ENCODE assay signal across 8 mouse cellular contexts in the genomic region with DNA sequence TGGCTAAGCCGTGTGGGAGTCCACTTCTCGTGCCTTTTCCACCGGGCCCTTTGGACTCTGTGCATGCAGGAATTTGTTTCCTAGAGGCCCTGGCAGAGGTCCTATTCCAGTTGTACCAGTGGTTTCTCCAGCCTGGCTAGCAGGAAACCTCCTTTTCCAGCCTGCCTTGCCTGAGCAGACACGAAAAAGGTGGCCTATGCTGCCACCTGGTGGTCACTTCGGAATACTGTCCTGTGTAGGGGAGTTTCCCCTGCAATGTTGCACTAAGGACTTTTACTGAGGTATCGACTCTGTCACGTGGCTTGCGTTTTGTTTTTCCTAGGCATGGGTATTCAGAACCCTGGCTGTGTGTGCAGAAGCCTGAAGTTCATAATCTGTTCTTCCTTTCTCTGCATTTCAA. TPM values are rescaled to one million over a fixed set of nuclear protein-coding genes. Genes with fewer than 3 reads are reported as not detected.
DNase-seq lines count a peak whose midpoint lies in the region; ATAC-seq and TF ChIP-seq lines count a peak whose summit lies in the region.

No protein-coding gene starts in this region.

- TF ChIP-seq EP300 in MEL (IDR thresholded peaks at IDR 0.05; ENCODE audit: low read depth in 1 of 2, low read length in 2 of 2), result no peak

- TF ChIP-seq CTCF in MEL (IDR thresholded peaks at IDR 0.05 in 2 of 3, conservative IDR thresholded peaks at IDR 0.05 in 1 of 3; ENCODE audit: control insufficient read depth in 1 of 3, insufficient read depth in 1 of 3, low read depth in 2 of 3, low read length in 3 of 3, poor library complexity in 1 of 3, severe bottlenecking in 1 of 3), result peak; percentile 72 to 98 (median 92)
- TF ChIP-seq CTCF in forebrain, postnatal 0 days (IDR thresholded peaks at IDR 0.05; ENCODE audit: low read depth), result peak; percentile 96
- peak; percentile 82 for TF ChIP-seq CTCF in layer of hippocampus, adult 2 months (conservative IDR thresholded peaks at IDR 0.05)
- peak; percentile 96 for TF ChIP-seq CTCF in lung, embryonic 14.5 days (IDR thresholded peaks at IDR 0.05; ENCODE audit: low read depth)
- peak; percentile 64; the same call in 1 of the 2 replicates for TF ChIP-seq CTCF in olfactory bulb, adult 2 months (IDR thresholded peaks at IDR 0.05; ENCODE audit: insufficient read depth, low read depth, low read length)

- H3K4me2 ChIP-seq in forebrain, postnatal 0 days (ENCODE audit: low read depth), result 0 out of 2 replicates have a peak overlapping the region, but pooled peaks have one; percentile 18
- H3K4me2 ChIP-seq in lung, embryonic 14.5 days, result peak overlapping the region; percentile 45; the same call in 1 of the 2 replicates

- H3K36me3 ChIP-seq in MEL (ENCODE audit: control insufficient read depth in 1 of 2, insufficient read depth in 2 of 2, low read length in 2 of 2), result peaks cover 0 to 10% of the 10 kb centered on the region in 2 experiments; a peak in 2 of 4 replicates
- no peaks in the 10 kb centered on the region for H3K36me3 ChIP-seq in forebrain, postnatal 0 days (ENCODE audit: insufficient read depth)
- no peaks in the 10 kb centered on the region for H3K36me3 ChIP-seq in lung, embryonic 14.5 days (ENCODE audit: insufficient read depth)

- no peaks in the 10 kb centered on the region for H3K79me2 ChIP-seq in MEL (ENCODE audit: control insufficient read depth, insufficient read depth, low read length, poor library complexity)

- no peak; the same call in none of the 2 replicates for TF ChIP-seq RAD21 in MEL (IDR thresholded peaks at IDR 0.05; ENCODE audit: low read depth, low read length)

- no peaks in the 10 kb centered on the region for H3K27me3 ChIP-seq in MEL (ENCODE audit: control insufficient read depth in 1 of 2, insufficient read depth in 2 of 2, low read length in 2 of 2)
- peaks cover 18% of the 10 kb centered on the region; the same call in 1 of the 2 replicates for H3K27me3 ChIP-seq in forebrain, postnatal 0 days (ENCODE audit: insufficient read depth, low read length)
- H3K27me3 ChIP-seq in lung, embryonic 14.5 days (ENCODE audit: insufficient read depth, low read length), result peaks cover 27% of the 10 kb centered on the region

- no peak for TF ChIP-seq POLR2A in MEL (IDR thresholded peaks at IDR 0.05; ENCODE audit: control insufficient read depth in 1 of 2, insufficient read depth in 1 of 2, low read depth in 1 of 2, low read length in 2 of 2, poor library complexity in 1 of 2)
- no peak for TF ChIP-seq POLR2A in olfactory bulb, adult 2 months (IDR thresholded peaks at IDR 0.05; ENCODE audit: insufficient read depth, low read depth, low read length)

- ATAC-seq in forebrain, postnatal 0 days, result peak; percentile 90
- ATAC-seq in lung, embryonic 14.5 days (ENCODE audit: insufficient read depth), result peak; percentile 71

- H3K27ac ChIP-seq in MEL (ENCODE audit: control insufficient read depth, low read depth, low read length), result no peak overlapping the region
- no peak overlapping the region for H3K27ac ChIP-seq in forebrain, postnatal 0 days (ENCODE audit: low read depth, low read length)
- no peak overlapping the region for H3K27ac ChIP-seq in layer of hippocampus, adult 2 months
- H3K27ac ChIP-seq in lung, embryonic 14.5 days (ENCODE audit: low read depth), result peak overlapping the region; percentile 28; the same call in 1 of the 2 replicates
- H3K27ac ChIP-seq in olfactory bulb, adult 2 months (ENCODE audit: insufficient read depth, low read depth, low read length), result no peak overlapping the region

- H3K9me3 ChIP-seq in MEL (replicated peaks; ENCODE audit: insufficient read depth, low read length), result no peaks in the 10 kb centered on the region
- no peaks in the 10 kb centered on the region for H3K9me3 ChIP-seq in forebrain, postnatal 0 days (ENCODE audit: low read length)
- H3K9me3 ChIP-seq in lung, embryonic 14.5 days (ENCODE audit: low read depth, low read length), result no peaks in the 10 kb centered on the region

- H3K9ac ChIP-seq in MEL (ENCODE audit: control insufficient read depth, low read depth, low read length, poor library complexity, severe bottlenecking), result peak overlapping the region; percentile 48
- peak overlapping the region; percentile 2; the same call in 1 of the 2 replicates for H3K9ac ChIP-seq in forebrain, postnatal 0 days
- H3K9ac ChIP-seq in lung, embryonic 14.5 days, result no peak overlapping the region

- peak; percentile 91 for DNase-seq in MEL (ENCODE audit: low read depth, low spot score)
- peak; percentile 76 to 85 for DNase-seq in cerebellum, adult 18-20 months
- peak; percentile 93 for DNase-seq in forebrain, postnatal 0 days
- DNase-seq in heart, postnatal 4 days, result peak; percentile 94
- DNase-seq in layer of hippocampus, adult 2 months (ENCODE audit: low spot score in 2 of 2), result peak; percentile 83 to 93
- peak; percentile 97 for DNase-seq in lung, embryonic 14.5 days
- DNase-seq in thymus, adult 18-20 months, result peak; percentile 28 to 33

- peaks cover 9 to 21% of the 10 kb centered on the region in 2 experiments for H3K4me1 ChIP-seq in MEL (ENCODE audit: control insufficient read depth in 1 of 2, insufficient read depth in 2 of 2, low read length in 2 of 2)
- H3K4me1 ChIP-seq in forebrain, postnatal 0 days (ENCODE audit: insufficient read depth), result no peaks in the 10 kb centered on the region
- peaks cover 33% of the 10 kb centered on the region for H3K4me1 ChIP-seq in lung, embryonic 14.5 days (ENCODE audit: insufficient read depth)
- no peaks in the 10 kb centered on the region for H3K4me1 ChIP-seq in olfactory bulb, adult 2 months (ENCODE audit: control insufficient read depth, insufficient read depth, low read length)

- H3K4me3 ChIP-seq in MEL (ENCODE audit: control insufficient read depth in 1 of 2, insufficient read depth in 1 of 2, low read depth in 2 of 2, low read length in 2 of 2), result peak overlapping the region in 1 of 2 experiments; percentile 66; a peak in 2 of 4 replicates
- no peak overlapping the region for H3K4me3 ChIP-seq in forebrain, postnatal 0 days (ENCODE audit: low read depth, low read length)
- H3K4me3 ChIP-seq in layer of hippocampus, adult 2 months, result peak overlapping the region; percentile 9; the same call in 1 of the 2 replicates
- no peak overlapping the region for H3K4me3 ChIP-seq in lung, embryonic 14.5 days (ENCODE audit: low read depth, low read length)
- no peak overlapping the region for H3K4me3 ChIP-seq in olfactory bulb, adult 2 months (ENCODE audit: insufficient read depth, low read depth, low read length)

- WGBS in forebrain, postnatal 0 days, result 6% methylated on average over 8 of the region's 8 CpGs
- WGBS in lung, embryonic 14.5 days, result 4% methylated on average over 8 of the region's 8 CpGs
- 3% methylated on average over 8 of the region's 8 CpGs for WGBS in olfactory bulb, adult 2 months

TF ChIP-seq in MEL, 35 proteins besides CTCF, POLR2A, EP300 and RAD21:
- TF ChIP-seq USF1 (IDR thresholded peaks at IDR 0.05; ENCODE audit: low read depth, low read length) (peak; percentile 92), MAX (IDR thresholded peaks at IDR 0.05; ENCODE audit: low read length) (peak; percentile 95), TAL1 (IDR thresholded peaks at IDR 0.05; ENCODE audit: low read length) (no peak), KAT2A (conservative IDR thresholded peaks at IDR 0.05; ENCODE audit: low read depth, low read length) (no peak), SIN3A (IDR thresholded peaks at IDR 0.05; ENCODE audit: low read length) (peak; percentile 84), MEF2A (IDR thresholded peaks at IDR 0.05; ENCODE audit: extremely low read depth, insufficient replicate concordance, low read depth, low read length, poor library complexity, severe bottlenecking) (no peak), USF2 (IDR thresholded peaks at IDR 0.05; ENCODE audit: borderline replicate concordance in 1 of 2, insufficient read depth in 1 of 2, low read depth in 1 of 2, low read length in 2 of 2) (peak in 1 of 2 experiments; percentile 68; a peak in 1 of 4 replicates), TCF12 (IDR thresholded peaks at IDR 0.05; ENCODE audit: low read depth, low read length) (0 out of 2 replicates have a peak, but pooled peaks have one; percentile 17), SMC3 (IDR thresholded peaks at IDR 0.05; ENCODE audit: low read depth, low read length) (peak; percentile 98), ZC3H11A (IDR thresholded peaks at IDR 0.05; ENCODE audit: low read depth, low read length) (peak; percentile 93), MXI1 (IDR thresholded peaks at IDR 0.05; ENCODE audit: low read depth, low read length) (peak; percentile 90), MYC (IDR thresholded peaks at IDR 0.05; ENCODE audit: low read depth, low read length) (peak; percentile 85), BHLHE40 (IDR thresholded peaks at IDR 0.05; ENCODE audit: borderline replicate concordance, low read depth, low read length) (peak; percentile 33; the same call in 1 of the 2 replicates)

RNA-seq across cellular contexts. Expression of a gene that starts 16.2 kb away (rescaled TPM):
- total RNA-seq in MEL (2012; rRNA removed), result 2.6 and 3.9 TPM in 2 replicates
- 10 to 100 TPM in 1 of 2 experiments, not detected in 1; 20.0 TPM for polyA plus RNA-seq in MEL (2012; ENCODE audit: insufficient read depth in 1 of 2, insufficient read length in 2 of 2, low read depth in 1 of 2, low replicate concordance in 2 of 2, missing spikeins in 1 of 2)
- 4.9 and 6.6 TPM in 2 replicates for total RNA-seq in forebrain, postnatal 0 days (2014; rRNA removed)
- 4.4 and 5.5 TPM in 2 replicates for polyA plus RNA-seq in forebrain, postnatal 0 days (2015; fragmentation: Nextera tagmentation; extraction: Ambion mirVana)
- total RNA-seq in heart, postnatal 4 days (2021), result 10 to 100 TPM; 13.7 to 16.0 TPM
- 10 to 100 TPM; 17.1 to 19.1 TPM for total RNA-seq in layer of hippocampus, adult 2 months (2021)
- polyA plus RNA-seq in lung, embryonic 14.5 days (2014; fragmentation: Nextera tagmentation; extraction: Ambion mirVana), result 30.2 and 33.4 TPM in 2 replicates
- polyA plus RNA-seq in olfactory bulb, adult 2 months (2012; ENCODE audit: insufficient read depth, insufficient read length, low replicate concordance, missing spikeins), result not detected in 2 replicates

Comparison
In these comparisons a context has a peak if more than half of its experiments do, and no peak if none do; other contexts are left out.
1. DNase-seq: peak in every context shown above with its lines; median percentile 97 in lung, embryonic 14.5 days; 94 in heart, postnatal 4 days; 93 in forebrain, postnatal 0 days; 91 in MEL; 88 in layer of hippocampus, adult 2 months; 80 in cerebellum, adult 18-20 months; 30 in thymus, adult 18-20 months.